10 mouse cellular contexts compared by ENCODE assay signal in the genomic region with DNA sequence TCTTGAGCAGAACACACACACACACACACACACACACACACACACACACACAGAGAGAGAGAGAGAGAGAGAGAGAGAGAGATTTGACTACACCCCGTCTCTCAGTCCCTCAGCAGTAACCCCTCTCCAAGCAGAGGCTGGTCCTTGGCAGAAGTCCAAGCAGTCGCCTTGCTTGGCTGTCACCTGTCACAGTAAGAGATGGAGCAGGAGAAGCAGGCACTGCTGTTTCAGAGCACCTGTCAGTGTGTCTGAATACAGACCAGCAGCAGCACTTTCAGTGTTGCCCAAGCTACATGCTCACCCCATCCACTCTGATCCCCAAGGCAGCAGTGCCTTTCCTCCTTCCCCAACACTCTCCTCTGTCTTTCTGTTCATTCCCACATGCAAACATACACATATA. TPM values are rescaled to one million over a fixed set of nuclear protein-coding genes. Genes with fewer than 3 reads are reported as not detected.
DNase-seq lines count a peak whose midpoint lies in the region; ATAC-seq and TF ChIP-seq lines count a peak whose summit lies in the region.
"Had no signal": no experiment of that assay in that cellular context is flagged by ENCODE, and none has a peak within 500 bp of the region (broad histone marks: within the 10 kb centered on the region; RNA-seq: fewer than 3 reads in every experiment).

No protein-coding gene starts in this region.

- 0 out of 2 replicates have a peak, but pooled peaks have one; percentile 36 for ATAC-seq in intestine, embryonic 15.5 days
- no peak for ATAC-seq in intestine, postnatal 0 days
- no peak for ATAC-seq in midbrain, postnatal 0 days (ENCODE audit: low FRiP score)

- 9% methylated on average over 2 of the region's 2 CpGs for WGBS in intestine, embryonic 15.5 days
- WGBS in intestine, postnatal 0 days, result 7% methylated on average over 2 of the region's 2 CpGs
- 27% methylated on average over 2 of the region's 2 CpGs for WGBS in midbrain, postnatal 0 days

- H3K4me3 ChIP-seq in intestine, embryonic 15.5 days (replicated peaks), result no peak overlapping the region
- no peak overlapping the region for H3K4me3 ChIP-seq in intestine, postnatal 0 days (ENCODE audit: low read depth, low read length)
- no peak overlapping the region for H3K4me3 ChIP-seq in midbrain, postnatal 0 days (ENCODE audit: low read depth, low read length)

- H3K4me1 ChIP-seq in intestine, embryonic 15.5 days (replicated peaks), result no peaks in the 10 kb centered on the region; the same call in 1 of the 2 replicates
- peaks cover 8% of the 10 kb centered on the region; the same call in 1 of the 2 replicates for H3K4me1 ChIP-seq in intestine, postnatal 0 days (replicated peaks; ENCODE audit: control insufficient read depth, insufficient read depth, low read length)
- H3K4me1 ChIP-seq in midbrain, postnatal 0 days (ENCODE audit: insufficient read depth, low read length), result no peaks in the 10 kb centered on the region

- H3K27ac ChIP-seq in intestine, embryonic 15.5 days, result no peak overlapping the region
- no peak overlapping the region for H3K27ac ChIP-seq in intestine, postnatal 0 days (ENCODE audit: low read depth, low read length)
- no peak overlapping the region for H3K27ac ChIP-seq in midbrain, postnatal 0 days (ENCODE audit: low read depth, low read length)

- H3K4me2 ChIP-seq in intestine, embryonic 15.5 days (replicated peaks), result no peak overlapping the region
- H3K4me2 ChIP-seq in intestine, postnatal 0 days (replicated peaks; ENCODE audit: low read depth), result no peak overlapping the region
- H3K4me2 ChIP-seq in midbrain, postnatal 0 days (ENCODE audit: low read depth, low read length, poor library complexity, severe bottlenecking), result no peak overlapping the region

- H3K27me3 ChIP-seq in intestine, embryonic 15.5 days (replicated peaks), result no peaks in the 10 kb centered on the region
- H3K27me3 ChIP-seq in intestine, postnatal 0 days (replicated peaks; ENCODE audit: control insufficient read depth, insufficient read depth, low read length), result no peaks in the 10 kb centered on the region
- H3K27me3 ChIP-seq in midbrain, postnatal 0 days (ENCODE audit: insufficient read depth, low read length), result no peaks in the 10 kb centered on the region

- peak; percentile 35 for DNase-seq in gastrocnemius, postnatal 10 days
- no peak for DNase-seq in gastrocnemius, postnatal 25 days
- peak; percentile 33 to 41 for DNase-seq in right cerebral cortex, postnatal 10 days (ENCODE audit: low spot score in 2 of 2)
- DNase-seq in right cerebral cortex, adult 18-20 months, result no peak
- DNase-seq in midbrain, postnatal 0 days (ENCODE audit: low spot score), result peak; percentile 28
- DNase-seq in B cell, adult 2 months, result no peak
- DNase-seq: cerebellum, adult 2 months had no signal

- no peaks in the 10 kb centered on the region for H3K9me3 ChIP-seq in intestine, embryonic 15.5 days
- H3K9me3 ChIP-seq in intestine, postnatal 0 days (ENCODE audit: control insufficient read depth), result no peaks in the 10 kb centered on the region
- H3K9me3 ChIP-seq in midbrain, postnatal 0 days (ENCODE audit: low read length), result no peaks in the 10 kb centered on the region

- no peak for TF ChIP-seq CTCF in intestine, postnatal 0 days (IDR thresholded peaks at IDR 0.05; ENCODE audit: low read depth)
- no peak for TF ChIP-seq CTCF in midbrain, postnatal 0 days (IDR thresholded peaks at IDR 0.05)

- no peaks in the 10 kb centered on the region for H3K36me3 ChIP-seq in intestine, embryonic 15.5 days
- no peaks in the 10 kb centered on the region for H3K36me3 ChIP-seq in intestine, postnatal 0 days (ENCODE audit: control insufficient read depth, insufficient read depth)
- H3K36me3 ChIP-seq in midbrain, postnatal 0 days (ENCODE audit: insufficient read depth, low read length), result no peaks in the 10 kb centered on the region

- no peak overlapping the region for H3K9ac ChIP-seq in intestine, embryonic 15.5 days
- no peak overlapping the region for H3K9ac ChIP-seq in intestine, postnatal 0 days (ENCODE audit: low read depth, low read length)
- H3K9ac ChIP-seq in midbrain, postnatal 0 days (replicated peaks; ENCODE audit: low read length, poor library complexity, severe bottlenecking), result no peak overlapping the region

RNA-seq across cellular contexts. Expression of a gene that starts 9.8 kb away (rescaled TPM):
- not detected for total RNA-seq in gastrocnemius, postnatal 10 days (2021)
- total RNA-seq in gastrocnemius, postnatal 25 days (2021), result not detected
- polyA plus RNA-seq in intestine, embryonic 15.5 days (2015; fragmentation: Nextera tagmentation; extraction: Ambion mirVana), result 12.5 and 13.4 TPM in 2 replicates
- 61.6 and 75.4 TPM in 2 replicates for polyA plus RNA-seq in intestine, postnatal 0 days (2015; fragmentation: Nextera tagmentation; extraction: Ambion mirVana)
- 0.19 TPM in 1 of 2 replicates, not detected in the other for total RNA-seq in midbrain, postnatal 0 days (2014; rRNA removed)
- polyA plus RNA-seq in midbrain, postnatal 0 days (2015; fragmentation: Nextera tagmentation; extraction: Ambion mirVana), result 0.07 and 0.15 TPM in 2 replicates
- polyA plus RNA-seq: embryonic facial prominence, embryonic 11.5 days had no signal

RNA-seq across cellular contexts. Expression of a gene that starts 29.6 kb away (rescaled TPM):
- 100 to 1,000 TPM; 175 to 214 TPM for total RNA-seq in gastrocnemius, postnatal 10 days (2021)
- total RNA-seq in gastrocnemius, postnatal 25 days (2021), result 100 to 1,000 TPM; 207 to 215 TPM
- 142 and 171 TPM in 2 replicates for polyA plus RNA-seq in intestine, embryonic 15.5 days (2015; fragmentation: Nextera tagmentation; extraction: Ambion mirVana)
- polyA plus RNA-seq in intestine, postnatal 0 days (2015; fragmentation: Nextera tagmentation; extraction: Ambion mirVana), result 115 and 124 TPM in 2 replicates
- total RNA-seq in midbrain, postnatal 0 days (2014; rRNA removed), result 41.0 and 62.3 TPM in 2 replicates
- polyA plus RNA-seq in midbrain, postnatal 0 days (2015; fragmentation: Nextera tagmentation; extraction: Ambion mirVana), result 113 and 122 TPM in 2 replicates

Comparison
In these comparisons a context has a peak if more than half of its experiments do, and no peak if none do; other contexts are left out.
1. DNase-seq: peak in gastrocnemius, postnatal 10 days (single experiment), right cerebral cortex, postnatal 10 days (2 of 2) and midbrain, postnatal 0 days (single experiment); none in gastrocnemius, postnatal 25 days (single experiment), right cerebral cortex, adult 18-20 months (single experiment) and B cell, adult 2 months (0 of 2).